Mouse (Mus musculus): Measurements from ENCODE around the gene Aff2. TPM values are rescaled to one million over a fixed set of nuclear protein-coding genes. Genes with fewer than 3 reads are reported as not detected.

Aff2 gene
- polyA plus RNA-seq, 1 experiment = 0.40 TPM

DNA sequence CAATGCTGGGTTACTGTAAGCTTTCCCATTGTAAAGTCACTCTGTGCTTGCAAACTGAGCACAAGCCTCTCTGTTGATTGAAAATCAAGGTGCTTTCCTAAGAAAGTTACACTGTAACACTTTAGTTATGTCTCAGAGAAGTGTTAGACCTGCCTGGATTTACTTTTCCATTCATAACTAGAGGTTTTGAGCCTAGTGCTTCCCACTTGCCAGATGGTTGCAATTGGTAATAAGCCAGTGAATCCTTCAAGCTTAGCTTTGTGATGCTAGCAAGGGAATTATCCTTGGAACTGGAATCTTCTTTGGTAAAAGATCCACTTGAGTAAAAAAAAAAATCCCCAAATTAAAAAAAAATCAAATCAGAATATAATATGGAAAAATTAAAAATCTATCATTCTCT lies 81.8 kb downstream of the Aff2 start:
- H3K79me2 ChIP-seq (ENCODE audit: control insufficient read depth, insufficient read depth) = no peaks in the 10 kb centered on the region
- TF ChIP-seq CTCF (IDR thresholded peaks at IDR 0.05; ENCODE audit: control insufficient read depth, insufficient read depth, insufficient read length) (no peak), FOSL1 (IDR thresholded peaks at IDR 0.05; ENCODE audit: insufficient read depth, low read length, poor library complexity, severe bottlenecking) (no peak), CEBPB (IDR thresholded peaks at IDR 0.05; ENCODE audit: low read depth) (no peak), MYOG (IDR thresholded peaks at IDR 0.05; ENCODE audit: control insufficient read depth, extremely low read depth, insufficient read length) (no peak), MAX (IDR thresholded peaks at IDR 0.05) (no peak), USF1 (IDR thresholded peaks at IDR 0.05; ENCODE audit: low read depth) (no peak), MYOD1 (IDR thresholded peaks at IDR 0.05; ENCODE audit: control insufficient read depth, insufficient read length, low read depth) (no peak)

DNA sequence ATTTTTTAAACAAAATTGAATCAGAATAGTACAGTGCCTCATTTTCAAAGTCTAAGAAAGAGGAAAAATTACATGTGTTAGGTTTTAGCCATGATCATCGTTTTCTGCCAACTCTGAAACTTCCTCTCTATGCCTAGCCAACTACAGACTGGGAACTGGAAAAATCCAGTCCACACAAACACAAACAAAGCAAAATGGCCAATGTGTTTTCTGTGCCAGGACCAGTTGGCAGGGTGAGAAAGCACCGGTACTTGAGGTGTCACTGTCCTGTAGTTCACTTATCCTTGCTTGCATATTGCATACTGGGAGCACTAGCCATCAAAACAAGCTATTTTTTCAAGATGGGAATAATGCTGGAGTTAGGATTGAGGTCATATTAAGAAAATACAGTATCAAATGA lies 100.8 kb downstream of the Aff2 start:
- Histone ChIP-seq H3K79me2 (ENCODE audit: control insufficient read depth, insufficient read depth) (no peaks in the 10 kb centered on the region), H3ac (ENCODE audit: control insufficient read depth, insufficient read length, low read depth) (no peak overlapping the region), H3K79me3 (ENCODE audit: low read depth) (no peaks in the 10 kb centered on the region), H3K4me3 (ENCODE audit: insufficient read depth, poor library complexity, severe bottlenecking) (no peak overlapping the region), H3K36me3 (ENCODE audit: control insufficient read depth, insufficient read depth) (no peaks in the 10 kb centered on the region), H3K27me3 (ENCODE audit: control insufficient read depth, insufficient read depth, insufficient read length) (no peaks in the 10 kb centered on the region)
- TF ChIP-seq CEBPB (IDR thresholded peaks at IDR 0.05; ENCODE audit: low read depth) = no peak
- TF ChIP-seq USF1 (IDR thresholded peaks at IDR 0.05; ENCODE audit: low read depth) = no peak
- TF ChIP-seq CTCF (IDR thresholded peaks at IDR 0.05; ENCODE audit: control insufficient read depth, insufficient read depth, insufficient read length) = no peak

More for the DNA sequence above, 81.8 kb downstream of the Aff2 start:
- no peak overlapping the region for H3ac ChIP-seq (ENCODE audit: control insufficient read depth, insufficient read length, low read depth)
- H3K27me3 ChIP-seq (ENCODE audit: control insufficient read depth, insufficient read depth, insufficient read length) = no peaks in the 10 kb centered on the region
- H3K36me3 ChIP-seq (ENCODE audit: control insufficient read depth, insufficient read depth) = no peaks in the 10 kb centered on the region
- no peak overlapping the region for H3K4me3 ChIP-seq (ENCODE audit: insufficient read depth, poor library complexity, severe bottlenecking)
- no peaks in the 10 kb centered on the region for H3K79me3 ChIP-seq (ENCODE audit: low read depth)

DNA sequence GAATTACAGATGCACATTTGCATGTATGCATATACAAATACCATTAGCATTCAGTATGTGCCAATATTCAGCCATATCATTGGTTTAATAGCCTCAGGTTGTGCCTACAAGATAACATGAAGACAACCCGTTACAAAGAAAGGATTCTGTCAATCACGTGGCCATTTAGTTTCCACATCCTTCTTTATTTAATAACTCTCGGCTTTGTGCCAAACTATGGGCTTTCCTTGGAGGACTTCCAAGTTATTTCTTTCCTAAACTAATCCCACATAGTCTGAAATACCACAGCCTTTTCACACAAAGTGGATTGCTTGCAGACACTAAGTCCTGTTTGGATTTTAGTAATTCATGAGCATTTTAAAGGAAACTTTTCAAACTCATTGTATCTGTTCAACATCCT lies 142.0 kb downstream of the Aff2 start:
- Histone ChIP-seq H3K4me3 (ENCODE audit: insufficient read depth, poor library complexity, severe bottlenecking) (no peak overlapping the region), H3K27me3 (ENCODE audit: control insufficient read depth, insufficient read depth, insufficient read length) (no peaks in the 10 kb centered on the region), H3K79me3 (ENCODE audit: low read depth) (no peaks in the 10 kb centered on the region), H3K36me3 (ENCODE audit: control insufficient read depth, insufficient read depth) (no peaks in the 10 kb centered on the region), H3K79me2 (ENCODE audit: control insufficient read depth, insufficient read depth) (no peaks in the 10 kb centered on the region), H3ac (ENCODE audit: control insufficient read depth, insufficient read length, low read depth) (no peak overlapping the region)
- TF ChIP-seq FOSL1 (IDR thresholded peaks at IDR 0.05; ENCODE audit: insufficient read depth, low read length, poor library complexity, severe bottlenecking) (no peak), USF1 (IDR thresholded peaks at IDR 0.05; ENCODE audit: low read depth) (no peak), CEBPB (IDR thresholded peaks at IDR 0.05; ENCODE audit: low read depth) (no peak), MYOG (IDR thresholded peaks at IDR 0.05; ENCODE audit: control insufficient read depth, extremely low read depth, insufficient read length) (no peak), CTCF (IDR thresholded peaks at IDR 0.05; ENCODE audit: control insufficient read depth, insufficient read depth, insufficient read length) (no peak), MAX (IDR thresholded peaks at IDR 0.05) (no peak), MYOD1 (IDR thresholded peaks at IDR 0.05; ENCODE audit: control insufficient read depth, insufficient read length, low read depth) (no peak)

DNA sequence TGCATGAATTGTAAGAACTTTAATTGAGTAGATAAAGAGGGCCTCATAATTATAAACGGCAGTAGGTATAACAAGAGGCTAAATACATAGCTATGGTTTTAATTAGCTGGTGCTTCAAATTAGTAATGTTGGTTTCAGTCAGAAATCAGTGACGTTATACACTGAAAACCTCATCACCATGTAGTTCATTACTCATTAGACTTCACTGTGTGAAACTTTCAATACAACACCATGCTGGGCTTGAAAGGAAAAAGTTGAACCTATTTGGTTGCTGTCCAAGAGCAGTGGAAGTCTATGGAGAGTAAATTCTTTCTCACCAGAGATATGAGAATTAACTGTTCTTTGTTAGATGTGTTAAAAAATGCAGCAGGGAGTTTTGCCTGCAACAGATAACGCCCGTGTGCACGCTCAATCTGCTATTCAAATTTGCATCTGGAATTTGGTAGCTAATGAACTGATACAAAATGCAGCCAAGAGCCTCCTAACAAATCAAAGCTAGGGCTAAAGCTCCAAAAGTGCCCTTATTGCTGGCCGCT lies 158.0 kb downstream of the Aff2 start:
- TF ChIP-seq CEBPB (IDR thresholded peaks at IDR 0.05; ENCODE audit: low read depth) (no peak), FOSL1 (IDR thresholded peaks at IDR 0.05; ENCODE audit: insufficient read depth, low read length, poor library complexity, severe bottlenecking) (no peak), MYOG (IDR thresholded peaks at IDR 0.05; ENCODE audit: control insufficient read depth, extremely low read depth, insufficient read length) (no peak), USF1 (IDR thresholded peaks at IDR 0.05; ENCODE audit: low read depth) (no peak), MYOD1 (IDR thresholded peaks at IDR 0.05; ENCODE audit: control insufficient read depth, insufficient read length, low read depth) (no peak), CTCF (IDR thresholded peaks at IDR 0.05; ENCODE audit: control insufficient read depth, insufficient read depth, insufficient read length) (no peak), MAX (IDR thresholded peaks at IDR 0.05) (no peak)
- Histone ChIP-seq H3ac (ENCODE audit: control insufficient read depth, insufficient read length, low read depth) (no peak overlapping the region), H3K36me3 (ENCODE audit: control insufficient read depth, insufficient read depth) (no peaks in the 10 kb centered on the region)

DNA sequence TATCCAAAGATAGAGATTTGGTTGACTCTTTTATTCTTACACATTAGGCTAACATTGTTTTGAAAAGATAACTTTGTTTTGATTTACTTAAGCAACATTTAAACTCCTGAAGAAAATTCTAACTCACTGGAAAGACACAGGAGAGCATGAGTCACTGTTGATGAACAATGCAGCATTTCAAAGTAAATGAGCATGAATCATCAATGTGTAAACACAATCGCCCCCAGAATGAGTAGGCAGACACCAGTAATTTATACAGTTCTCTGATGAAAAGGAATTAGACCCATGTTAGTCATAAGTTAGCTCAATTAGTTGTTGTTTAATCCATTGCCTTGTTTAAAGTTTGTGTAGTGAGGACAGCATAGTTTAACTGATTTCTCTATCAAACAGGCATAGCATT lies 180.7 kb downstream of the Aff2 start:
- TF ChIP-seq FOSL1 (IDR thresholded peaks at IDR 0.05; ENCODE audit: insufficient read depth, low read length, poor library complexity, severe bottlenecking) (peak; percentile 28), CEBPB (IDR thresholded peaks at IDR 0.05; ENCODE audit: low read depth) (no peak)
- H3ac ChIP-seq (ENCODE audit: control insufficient read depth, insufficient read length, low read depth) = no peak overlapping the region

More for the DNA sequence above, 158.0 kb downstream of the Aff2 start:
- Histone ChIP-seq H3K4me3 (ENCODE audit: insufficient read depth, poor library complexity, severe bottlenecking) (no peak overlapping the region), H3K27me3 (ENCODE audit: control insufficient read depth, insufficient read depth, insufficient read length) (no peaks in the 10 kb centered on the region), H3K79me2 (ENCODE audit: control insufficient read depth, insufficient read depth) (no peaks in the 10 kb centered on the region), H3K79me3 (ENCODE audit: low read depth) (no peaks in the 10 kb centered on the region)

DNA sequence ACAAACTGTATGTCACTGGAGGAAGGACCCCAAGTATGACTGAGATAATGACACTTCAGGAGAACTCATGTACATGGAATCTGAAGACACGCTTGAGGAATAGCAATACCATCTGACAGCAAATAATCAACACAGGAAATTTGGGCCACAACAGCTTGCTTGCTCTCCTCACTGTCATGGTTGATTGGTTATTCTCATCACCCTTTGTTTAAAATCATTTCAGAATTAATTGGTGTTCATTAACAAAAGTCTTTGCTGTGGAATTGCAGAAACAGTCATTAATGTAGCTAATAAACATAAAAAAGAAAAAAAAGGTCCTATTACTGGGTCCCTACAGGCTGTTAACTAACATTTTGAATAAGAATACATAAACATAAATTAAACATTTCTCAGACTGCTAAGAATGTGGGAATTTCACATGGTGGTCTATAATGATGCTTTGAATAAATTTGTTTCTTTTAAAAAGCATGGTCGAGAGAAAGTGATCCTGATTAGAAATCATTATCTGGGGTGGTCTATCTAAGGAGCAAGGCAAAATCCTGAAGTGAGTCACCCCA lies 219.9 kb downstream of the Aff2 start:
- Histone ChIP-seq H3K36me3 (ENCODE audit: control insufficient read depth, insufficient read depth) (no peaks in the 10 kb centered on the region), H3K4me3 (ENCODE audit: insufficient read depth, poor library complexity, severe bottlenecking) (no peak overlapping the region), H3K79me2 (ENCODE audit: control insufficient read depth, insufficient read depth) (no peaks in the 10 kb centered on the region), H3ac (ENCODE audit: control insufficient read depth, insufficient read length, low read depth) (no peak overlapping the region), H3K27me3 (ENCODE audit: control insufficient read depth, insufficient read depth, insufficient read length) (no peaks in the 10 kb centered on the region), H3K79me3 (ENCODE audit: low read depth) (no peaks in the 10 kb centered on the region)
- TF ChIP-seq CEBPB (IDR thresholded peaks at IDR 0.05; ENCODE audit: low read depth) (no peak), FOSL1 (IDR thresholded peaks at IDR 0.05; ENCODE audit: insufficient read depth, low read length, poor library complexity, severe bottlenecking) (no peak), USF1 (IDR thresholded peaks at IDR 0.05; ENCODE audit: low read depth) (no peak), MYOG (IDR thresholded peaks at IDR 0.05; ENCODE audit: control insufficient read depth, extremely low read depth, insufficient read length) (no peak), MYOD1 (IDR thresholded peaks at IDR 0.05; ENCODE audit: control insufficient read depth, insufficient read length, low read depth) (no peak), CTCF (IDR thresholded peaks at IDR 0.05; ENCODE audit: control insufficient read depth, insufficient read depth, insufficient read length) (no peak), MAX (IDR thresholded peaks at IDR 0.05) (no peak)

More for the DNA sequence above, 180.7 kb downstream of the Aff2 start:
- no peaks in the 10 kb centered on the region for H3K79me2 ChIP-seq (ENCODE audit: control insufficient read depth, insufficient read depth)
- H3K79me3 ChIP-seq (ENCODE audit: low read depth) = no peaks in the 10 kb centered on the region
- H3K27me3 ChIP-seq (ENCODE audit: control insufficient read depth, insufficient read depth, insufficient read length) = no peaks in the 10 kb centered on the region
- H3K4me3 ChIP-seq (ENCODE audit: insufficient read depth, poor library complexity, severe bottlenecking) = no peak overlapping the region
- no peaks in the 10 kb centered on the region for H3K36me3 ChIP-seq (ENCODE audit: control insufficient read depth, insufficient read depth)

All from C2C12 (cell line).